Mouse (Mus musculus): ENCODE results near the gene Plgrkt.
"Not testable (repeated sequence)": the region's sequence is repeated elsewhere in the genome, so short reads cannot be mapped to it uniquely, and the experiment has no call there.

The Plgrkt gene

DNA sequence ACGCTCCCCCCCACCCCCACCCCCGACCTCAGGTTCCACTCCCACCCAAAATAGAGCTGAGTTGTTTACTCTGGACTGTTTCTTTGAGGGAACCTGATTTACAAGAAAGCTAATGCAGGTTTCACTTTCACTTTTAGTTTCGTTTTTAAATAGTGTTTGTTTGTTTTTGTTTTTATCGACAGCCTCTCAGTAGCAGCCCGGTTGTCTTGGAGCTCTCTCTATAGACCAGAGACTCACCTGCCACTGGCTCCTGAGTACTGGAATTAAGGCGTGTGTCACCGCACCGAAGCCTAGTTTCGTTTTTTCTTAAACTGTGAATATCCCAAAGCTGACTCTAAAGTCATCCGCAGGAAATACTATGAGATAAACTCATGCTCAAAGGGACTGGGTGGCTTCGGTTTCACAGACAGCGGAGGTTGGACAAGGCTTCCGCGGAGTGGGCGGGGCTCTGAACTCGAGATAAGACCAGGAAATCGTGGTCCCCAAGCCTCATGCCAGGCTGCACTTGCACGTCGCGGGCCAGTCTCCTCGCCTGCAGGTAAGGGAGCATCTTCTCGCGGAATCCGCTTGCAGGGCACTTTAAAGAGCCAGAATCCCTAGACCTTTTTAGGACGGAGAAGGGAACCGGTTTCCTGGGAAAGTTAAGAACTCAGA is at the start of gene Plgrkt, which contains the start of gene Cd274:
Gene Plgrkt (minus strand): TSS at position 422 of the 654 bp plus-strand sequence.
Gene Cd274 (plus strand): TSS at position 487 of the 654 bp plus-strand sequence.
- in situ Hi-C loops (cut with MboI; ENCODE audit: low sequenced_read_pairs), result no loop called here

DNA sequence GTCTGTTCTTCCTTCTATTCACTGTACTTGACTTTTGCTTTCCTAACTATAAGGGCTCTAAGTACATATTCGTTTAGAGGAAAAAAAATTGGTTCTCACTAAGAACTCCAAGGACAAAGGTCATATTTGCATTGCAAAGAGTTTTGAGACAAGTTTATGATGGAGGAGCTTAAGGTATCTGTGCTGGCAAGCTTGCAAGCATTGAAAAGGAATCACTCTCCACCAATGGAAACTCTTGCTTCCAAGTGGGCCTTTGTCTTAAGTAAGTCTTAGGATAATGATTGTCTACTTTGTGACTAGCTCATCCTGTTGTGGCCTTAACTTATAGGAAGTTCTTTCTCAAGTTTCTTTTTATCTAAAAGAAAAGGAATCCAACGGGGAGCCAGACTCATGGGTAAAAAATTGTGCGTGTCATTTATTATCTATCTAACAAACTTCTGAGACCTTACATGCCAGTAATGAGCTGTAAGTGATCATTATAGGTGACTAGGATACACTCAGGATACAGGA is 49.3 kb upstream of the Plgrkt start:
- in situ Hi-C loops (cut with MboI; ENCODE audit: low sequenced_read_pairs), result no loop called here

GRCm38 (mm10) chr19:29414917-29415316 is 47.7 kb upstream of the Plgrkt start:
- in situ Hi-C loops (cut with MboI; ENCODE audit: low sequenced_read_pairs), result not testable (repeated sequence)

DNA sequence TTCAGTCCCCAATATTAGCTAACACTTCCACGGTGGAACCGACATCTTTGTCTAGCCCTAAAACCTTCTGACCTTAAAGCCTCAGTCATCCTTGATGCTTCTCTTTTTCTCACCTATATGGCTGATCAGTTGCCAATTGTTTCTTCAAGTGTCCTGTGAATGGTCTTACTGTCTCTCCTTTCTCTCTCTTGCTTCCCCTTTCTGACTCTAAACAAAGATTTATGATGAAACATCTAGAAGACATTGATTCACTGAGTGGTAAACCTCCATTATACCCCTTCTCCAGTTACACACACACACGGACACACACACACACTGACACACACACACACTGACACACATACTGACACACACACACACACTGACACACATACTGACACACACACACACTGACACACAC is 47.3 kb upstream of the Plgrkt start:
- in situ Hi-C loops (cut with MboI; ENCODE audit: low sequenced_read_pairs), result no loop called here

- in situ Hi-C loops (cut with MboI; ENCODE audit: low sequenced_read_pairs), result no loop called here
These were observed 45.6 kb upstream of the Plgrkt start for GRCm38 (mm10) chr19:29412476-29413420.

DNA sequence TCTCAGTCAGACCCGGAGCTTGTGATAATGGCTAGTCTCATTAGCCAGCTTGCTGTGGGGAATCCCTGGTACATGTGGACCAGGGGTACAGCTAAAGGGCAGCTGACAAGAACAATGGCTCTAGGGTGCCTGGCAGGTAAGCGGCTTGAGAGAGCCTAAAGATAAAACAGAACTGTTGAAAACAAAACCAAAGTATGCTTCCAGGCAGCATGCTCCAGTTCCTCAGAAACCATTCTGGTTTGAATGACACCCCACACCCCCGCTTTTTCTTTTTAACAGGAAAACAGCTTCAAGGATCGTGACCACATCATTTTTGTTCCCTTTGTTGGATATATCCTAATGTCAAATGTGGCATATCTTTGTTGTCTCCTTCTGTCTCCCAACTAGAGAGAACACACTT is 43.4 kb upstream of the Plgrkt start, which contains the start of gene Pdcd1lg2:
Gene Pdcd1lg2 (plus strand): TSS at position 301 of the 400 bp plus-strand sequence.
- in situ Hi-C loops (cut with MboI; ENCODE audit: low sequenced_read_pairs), result no loop called here

GRCm38 (mm10) chr19:29406042-29407017 is 39.1 kb upstream of the Plgrkt start:
- in situ Hi-C loops (cut with MboI; ENCODE audit: low sequenced_read_pairs), result no loop called here

DNA sequence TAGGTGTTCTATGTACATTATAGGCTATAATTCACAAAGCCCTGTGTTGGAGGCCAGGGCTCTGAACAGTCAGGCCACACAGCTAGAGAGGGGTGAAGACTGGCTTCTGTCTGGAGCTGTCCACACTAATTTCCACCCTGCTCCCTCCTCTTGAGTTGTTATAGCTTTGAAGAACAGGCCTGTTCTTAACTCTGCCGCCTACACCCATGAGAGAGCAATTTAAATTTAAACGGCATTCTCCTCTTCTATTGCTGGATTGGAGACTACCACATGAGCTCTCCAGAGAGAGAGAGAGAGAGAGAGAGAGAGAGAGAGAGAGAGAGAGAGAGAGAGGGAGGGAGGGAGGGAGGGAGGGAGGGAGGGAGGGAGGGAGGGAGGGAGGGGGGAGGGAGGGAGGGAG is 38.2 kb upstream of the Plgrkt start:
- in situ Hi-C loops (cut with MboI; ENCODE audit: low sequenced_read_pairs), result no loop called here

GRCm38 (mm10) chr19:29403251-29403650 is 36.1 kb upstream of the Plgrkt start:
- in situ Hi-C loops (cut with MboI; ENCODE audit: low sequenced_read_pairs), result no loop called here

GRCm38 (mm10) chr19:29402621-29403020 is 35.4 kb upstream of the Plgrkt start:
- in situ Hi-C loops (cut with MboI; ENCODE audit: low sequenced_read_pairs), result no loop called here

GRCm38 (mm10) chr19:29400466-29400865 is 33.3 kb upstream of the Plgrkt start:
- in situ Hi-C loops (cut with MboI; ENCODE audit: low sequenced_read_pairs), result no loop called here

DNA sequence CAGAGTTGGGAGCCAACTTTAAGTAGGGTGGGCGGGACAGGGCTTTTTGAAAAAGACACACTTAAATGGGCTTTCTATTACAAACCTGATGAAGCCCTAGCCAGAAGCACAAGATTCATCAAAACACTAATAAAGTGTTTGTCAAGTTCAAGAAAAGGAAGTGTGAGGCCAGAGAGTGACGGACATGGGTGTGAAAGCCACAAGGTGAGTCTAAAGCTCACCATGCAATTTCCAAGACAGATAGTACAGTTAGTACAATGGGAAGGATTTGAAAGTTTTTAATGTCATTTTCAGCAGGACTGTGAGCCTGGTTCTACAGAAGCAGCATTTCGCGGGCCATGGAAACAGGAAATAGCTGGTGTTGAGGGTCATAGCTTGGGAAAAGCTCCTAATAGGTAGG is 32.6 kb upstream of the Plgrkt start:
- in situ Hi-C loops (cut with MboI; ENCODE audit: low sequenced_read_pairs), result no loop called here

DNA sequence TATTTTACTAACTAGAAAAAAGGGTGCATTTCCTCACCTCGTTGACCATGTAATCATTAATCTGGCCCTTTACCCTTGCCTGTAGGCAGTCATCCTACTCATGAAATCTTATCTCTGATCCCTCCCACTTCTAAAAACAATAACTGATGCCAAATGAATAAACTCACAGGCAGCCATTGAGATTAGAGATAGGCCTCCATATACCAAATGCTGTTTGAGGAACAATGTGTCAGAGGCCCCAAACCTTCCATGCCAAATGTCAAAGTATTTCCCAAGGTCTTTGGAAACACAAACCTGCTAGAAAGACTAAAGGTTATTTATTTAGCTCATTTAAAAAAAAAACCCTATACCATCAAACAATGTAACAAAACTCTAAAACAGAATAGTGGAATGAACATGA is 29.2 kb upstream of the Plgrkt start:
- in situ Hi-C loops (cut with MboI; ENCODE audit: low sequenced_read_pairs), result no loop called here

DNA sequence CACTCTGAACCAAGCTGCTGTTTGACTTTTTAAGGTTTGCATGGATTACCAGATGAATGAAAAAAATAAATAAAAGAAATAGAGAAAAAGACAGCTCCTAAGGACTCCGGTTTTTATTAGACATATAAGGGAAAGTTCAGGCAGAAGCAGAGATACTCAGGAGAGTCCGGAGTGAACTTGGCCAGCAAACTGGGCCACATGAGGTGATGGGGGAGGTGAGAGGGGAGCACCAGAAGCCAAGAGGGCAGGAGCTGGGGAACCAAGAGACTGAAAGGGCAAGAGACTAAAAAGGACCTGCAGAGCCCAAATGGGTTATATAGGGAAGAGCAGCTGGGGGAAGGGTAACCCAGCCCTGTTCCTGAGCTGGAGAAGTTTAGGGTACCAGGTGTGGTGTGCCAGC is 27.5 kb upstream of the Plgrkt start:
- in situ Hi-C loops (cut with MboI; ENCODE audit: low sequenced_read_pairs), result no loop called here

- in situ Hi-C loops (cut with MboI; ENCODE audit: low sequenced_read_pairs), result no loop called here
These were observed 26.1 kb upstream of the Plgrkt start for GRCm38 (mm10) chr19:29393333-29393732.

DNA sequence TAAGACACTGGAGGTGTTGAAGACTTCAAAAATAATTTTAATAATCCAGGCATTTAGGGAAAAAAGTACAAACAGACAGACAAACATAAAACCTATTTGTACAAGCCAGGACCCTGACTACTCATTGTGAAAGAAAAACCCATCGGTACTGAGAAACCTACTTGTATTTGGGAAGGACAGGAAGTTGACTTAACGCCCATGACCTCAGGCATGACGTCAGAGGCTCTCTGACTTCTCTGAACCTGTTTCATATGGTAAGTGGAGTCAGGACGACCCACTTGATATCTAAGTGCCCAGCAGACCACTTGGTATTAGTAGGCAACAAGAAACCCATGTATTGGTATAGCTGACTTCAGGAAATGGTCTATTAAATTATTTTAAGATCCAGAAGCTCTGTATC is 24.1 kb upstream of the Plgrkt start:
- in situ Hi-C loops (cut with MboI; ENCODE audit: low sequenced_read_pairs), result no loop called here

- in situ Hi-C loops (cut with MboI; ENCODE audit: low sequenced_read_pairs), result no loop called here
These were observed 23.3 kb upstream of the Plgrkt start for GRCm38 (mm10) chr19:29390483-29390882.

GRCm38 (mm10) chr19:29388818-29389217 is 21.6 kb upstream of the Plgrkt start:
- in situ Hi-C loops (cut with MboI; ENCODE audit: low sequenced_read_pairs), result loop anchor here (5.0 kb wide), 1 partner anchor 98 kb away; no protein-coding TSS in a partner anchor

DNA sequence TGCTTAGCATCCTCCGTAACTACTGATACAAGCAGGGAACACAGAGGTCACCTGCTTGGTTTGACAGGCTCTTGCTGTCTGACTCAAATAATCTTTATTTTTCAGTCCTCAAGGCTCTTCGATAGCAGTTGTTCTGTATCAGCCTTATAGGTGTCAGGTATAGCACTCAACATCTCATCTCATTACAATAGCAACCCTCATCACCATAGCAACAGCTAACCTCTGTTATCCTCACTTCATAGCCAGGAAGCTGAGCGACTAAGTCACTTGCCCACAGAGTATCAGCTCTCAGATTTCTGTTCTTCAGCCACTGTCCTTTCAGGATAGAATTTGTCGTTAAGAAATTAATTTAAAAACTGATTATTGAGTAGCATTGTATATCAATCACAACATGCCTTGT is 18.6 kb upstream of the Plgrkt start:
- in situ Hi-C loops (cut with MboI; ENCODE audit: low sequenced_read_pairs), result loop anchor here (5.0 kb wide), 1 partner anchor 101 kb away; no protein-coding TSS in a partner anchor

DNA sequence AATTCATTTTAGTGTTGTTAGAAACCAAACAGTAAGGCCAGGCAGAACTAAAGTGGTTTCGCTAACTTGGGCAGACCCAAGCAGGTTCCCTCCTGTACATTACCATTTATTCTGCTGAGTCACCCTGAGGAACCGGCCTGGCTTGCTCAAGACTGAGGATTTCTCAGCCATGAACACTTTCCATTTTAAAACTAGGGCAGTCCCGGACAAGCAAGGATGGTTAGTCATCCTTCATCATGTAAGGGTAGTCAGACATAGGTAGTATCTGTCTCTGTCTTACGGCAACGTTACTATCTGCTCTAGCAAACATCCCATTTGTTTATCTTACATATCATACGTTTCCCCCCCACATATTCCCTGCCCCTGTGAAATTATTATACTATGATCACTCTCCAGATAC is 17.8 kb upstream of the Plgrkt start:
- in situ Hi-C loops (cut with MboI; ENCODE audit: low sequenced_read_pairs), result loop anchor here (5.0 kb wide), 1 partner anchor 102 kb away; no protein-coding TSS in a partner anchor

All from CH12F3 (cell line).